Mouse (Mus musculus) brown adipose tissue, adult 24 weeks (tissue): ENCODE measurements around the gene D10Jhu81e. TPM values are rescaled to one million over a fixed set of nuclear protein-coding genes. Genes with fewer than 3 reads are reported as not detected.
"Not testable (repeated sequence)": the region's sequence is repeated elsewhere in the genome, so short reads cannot be mapped to it uniquely, and the experiment has no call there.

ENCODE experiments used
- H3K27ac ChIP-seq: fragments of 200-500 bp; replicated peaks from 2 replicates; pipeline ENCODE4 v1.5.1; 2012; ENCODE audit warnings: low read depth, mild to moderate bottlenecking, low read length
- H3K4me1 ChIP-seq: fragments of 200-500 bp; 2 replicates; pipeline ENCODE4 v1.6.1; 2012; ENCODE audit warnings: low read length, mixed read lengths; ENCODE audit not compliant: control insufficient read depth, insufficient read depth, insufficient read length
- H3K4me3 ChIP-seq: fragments of 200-500 bp; 2 replicates; pipeline ENCODE4 v1.5.1; 2012; ENCODE audit warnings: low read depth, mild to moderate bottlenecking, low read length, moderate library complexity; ENCODE audit not compliant: insufficient read depth
- polyA plus RNA-seq: library from polyadenylated mRNA; stranded (reverse); fragments of >200 nt; gene quantifications from 2 replicates; pipeline ENCODE4 v1.2.4, GENCODE M21; 2012; ENCODE audit not compliant: missing spikeins, insufficient read depth, insufficient read length

Gene D10Jhu81e
- polyA plus RNA-seq, result 403 and 476 TPM in 2 replicates

DNA sequence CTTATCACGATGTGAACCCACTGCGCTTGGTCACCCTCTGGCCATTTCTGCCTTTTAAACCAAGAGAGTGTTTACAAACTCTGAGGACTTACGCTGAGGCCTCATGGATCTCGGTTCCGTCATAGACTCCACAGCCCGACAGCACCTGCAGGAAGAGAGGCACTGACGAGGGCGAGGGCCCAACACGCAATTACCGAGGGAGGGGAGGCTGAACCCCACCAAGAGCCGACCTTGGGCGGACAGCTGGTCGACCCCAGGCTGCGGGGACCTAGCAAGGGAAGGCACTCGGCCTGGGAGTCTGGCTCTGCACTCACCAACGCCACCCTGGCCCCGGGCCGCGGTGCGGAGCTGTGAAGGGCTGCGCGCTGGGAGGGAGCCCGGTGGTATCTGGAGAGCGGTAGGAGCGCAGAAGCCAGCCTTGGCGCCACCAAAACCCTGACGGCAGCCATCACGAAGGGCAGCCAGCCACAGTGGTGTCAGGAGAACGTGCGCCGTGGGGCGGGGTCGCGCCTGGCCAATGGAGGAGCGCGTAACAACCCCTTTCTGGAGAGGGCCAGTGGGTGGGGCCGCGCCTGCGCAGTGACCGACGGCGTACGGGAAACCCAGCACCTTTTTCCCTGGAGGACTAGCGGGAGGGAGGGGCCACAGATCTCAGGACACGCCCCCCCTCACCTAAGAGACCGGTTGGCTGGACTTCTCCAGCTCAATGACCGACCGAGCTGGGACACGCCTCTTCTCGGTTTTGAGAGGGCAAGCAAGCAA lies at the start of gene D10Jhu81e:
Gene D10Jhu81e (minus strand): TSS at position 502 of the 762 bp plus-strand sequence.
- Histone ChIP-seq H3K4me1 (peaks cover 6% of the 10 kb centered on the region; the same call in 1 of the 2 replicates), H3K4me3 (peak within 1 kb of the TSS; percentile 88), H3K27ac (peak within 1 kb of the TSS; percentile 62)

DNA sequence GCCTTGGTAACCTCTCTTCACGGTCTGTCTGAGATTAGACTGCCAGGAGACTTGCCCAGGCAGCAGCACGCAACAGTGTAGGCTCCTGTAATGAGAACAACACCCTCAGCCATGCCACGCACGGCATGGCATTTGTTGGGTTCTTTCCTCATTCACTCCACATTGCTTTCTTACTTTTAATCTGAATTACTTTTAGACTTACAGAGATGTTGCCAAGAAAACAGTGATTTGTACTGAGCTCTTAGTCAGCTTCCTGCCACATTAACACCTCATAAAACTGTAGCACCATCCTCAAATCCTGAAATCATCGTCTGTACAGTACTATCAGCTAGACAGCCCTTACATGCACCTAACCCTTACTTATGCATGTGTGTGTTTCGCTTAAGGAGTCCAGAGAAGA lies 49.0 kb upstream of the D10Jhu81e start:
- Histone ChIP-seq H3K4me1 (no peaks in the 10 kb centered on the region), H3K27ac (no peak overlapping the region), H3K4me3 (no peak overlapping the region)

DNA sequence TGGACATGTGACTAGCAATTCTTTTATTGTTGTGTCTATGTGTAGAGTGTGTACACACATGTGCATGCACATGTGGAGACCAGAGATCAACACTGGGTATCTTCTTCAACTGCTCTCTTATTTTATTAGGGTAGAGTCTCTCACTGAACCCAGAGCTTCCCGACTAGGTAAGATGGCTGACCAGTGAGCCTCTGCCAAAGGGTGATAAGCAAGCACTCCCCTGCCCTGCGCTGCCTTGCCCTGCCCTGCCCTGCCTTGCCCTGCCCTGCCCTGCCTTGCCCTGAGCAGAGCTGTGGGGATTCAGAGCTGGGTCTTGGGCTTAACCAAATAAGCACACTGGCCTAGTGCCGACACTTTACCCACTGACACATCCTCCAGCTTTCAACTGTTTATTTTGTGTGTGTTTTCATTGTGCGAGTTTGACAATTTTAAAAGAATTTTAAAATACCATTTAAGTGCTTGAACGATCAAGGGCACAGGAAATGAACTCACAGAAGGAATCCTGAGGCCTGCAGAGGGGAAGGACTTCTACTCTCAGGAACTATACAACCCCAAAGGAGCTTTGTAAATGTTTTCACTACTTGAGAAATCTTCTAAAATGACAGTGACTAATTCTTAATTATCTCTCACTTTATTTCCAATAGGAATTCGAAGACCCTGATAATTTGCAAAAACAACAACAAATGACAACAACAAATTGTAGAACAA lies 46.9 kb upstream of the D10Jhu81e start:
- Histone ChIP-seq H3K4me1 (no peaks in the 10 kb centered on the region), H3K27ac (no peak overlapping the region), H3K4me3 (no peak overlapping the region)

DNA sequence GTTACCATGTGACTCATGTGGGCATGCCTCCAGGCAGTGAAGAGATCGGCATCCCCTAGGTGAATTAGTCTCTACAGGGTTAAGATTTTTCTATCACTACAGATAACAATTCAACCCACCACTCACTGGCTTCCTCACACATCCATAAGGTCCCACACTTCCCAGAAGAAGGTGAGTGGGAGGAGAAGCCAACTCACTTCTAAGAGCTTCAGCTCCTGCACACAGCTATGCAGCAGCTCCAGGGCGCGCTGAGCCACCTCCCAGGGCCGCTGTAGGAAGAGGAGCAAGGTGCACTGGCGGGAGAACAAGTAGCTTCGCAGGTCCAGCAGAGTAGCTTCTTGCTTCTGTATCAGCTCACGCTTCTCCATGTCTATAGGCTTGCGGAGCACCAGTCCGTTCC lies 44.8 kb upstream of the D10Jhu81e start:
- Histone ChIP-seq H3K4me1 (no peaks in the 10 kb centered on the region), H3K4me3 (no peak overlapping the region), H3K27ac (no peak overlapping the region)

DNA sequence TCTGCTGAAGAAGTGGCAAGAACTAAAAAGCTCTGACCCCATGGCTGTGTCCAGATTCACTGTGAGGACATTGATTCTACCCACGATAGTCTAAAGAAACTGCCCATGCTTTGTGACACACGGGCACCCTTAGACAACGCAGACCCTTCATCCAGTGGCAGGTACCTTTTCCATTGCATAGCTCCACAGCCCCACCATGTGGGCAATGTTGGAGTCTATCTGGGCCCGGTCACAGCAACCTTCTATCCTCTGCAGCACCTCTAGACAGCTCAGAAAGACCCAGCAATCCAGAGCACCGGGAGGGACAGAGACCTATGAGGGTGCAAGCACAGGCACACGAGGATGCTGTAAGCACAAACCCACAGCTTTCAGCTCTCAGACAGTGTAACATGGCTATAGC lies 41.7 kb upstream of the D10Jhu81e start:
- Histone ChIP-seq H3K4me1 (no peaks in the 10 kb centered on the region), H3K27ac (no peak overlapping the region), H3K4me3 (no peak overlapping the region)

DNA sequence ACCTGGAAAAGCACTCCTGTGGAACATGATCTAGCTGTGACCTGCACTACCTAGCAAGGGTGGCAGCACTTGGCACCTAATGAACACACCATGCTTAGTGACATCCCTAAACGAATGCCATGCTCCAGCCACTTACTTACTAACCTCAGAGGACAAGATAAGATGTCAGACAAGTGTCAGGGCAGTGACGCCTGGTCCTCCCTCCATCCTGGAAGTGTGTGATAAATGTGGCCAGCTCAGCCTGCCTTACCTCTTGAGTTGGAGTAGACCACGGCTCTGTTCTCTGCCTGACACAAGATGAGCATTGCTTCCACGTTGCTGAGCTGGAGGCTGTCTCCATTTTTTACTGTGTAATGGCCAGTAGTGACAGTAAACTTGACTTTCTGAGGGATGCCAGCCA lies 31.6 kb upstream of the D10Jhu81e start:
- Histone ChIP-seq H3K4me3 (no peak overlapping the region), H3K27ac (no peak overlapping the region), H3K4me1 (no peaks in the 10 kb centered on the region)

DNA sequence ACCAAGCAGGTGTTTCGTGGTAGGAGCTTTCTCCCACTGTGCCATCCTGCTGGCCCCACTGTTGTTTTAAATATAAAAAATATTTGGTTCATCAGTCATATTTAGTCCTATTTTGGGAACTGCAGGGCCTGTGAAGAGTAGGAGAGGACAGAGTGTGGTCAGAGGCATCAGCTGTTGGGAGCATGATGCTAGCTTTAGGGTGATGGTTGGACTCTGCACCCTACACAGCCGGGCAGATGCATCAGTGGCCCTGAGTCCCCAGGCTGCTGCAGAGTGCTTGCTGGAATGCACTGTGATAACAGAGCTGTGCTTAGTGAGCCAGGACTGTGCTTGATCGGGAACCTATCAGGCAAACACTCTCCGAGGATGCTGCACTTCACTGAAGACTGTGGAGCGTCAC lies 23.4 kb upstream of the D10Jhu81e start:
- no peak overlapping the region for H3K4me3 ChIP-seq
- H3K27ac ChIP-seq, result no peak overlapping the region
- no peaks in the 10 kb centered on the region for H3K4me1 ChIP-seq

DNA sequence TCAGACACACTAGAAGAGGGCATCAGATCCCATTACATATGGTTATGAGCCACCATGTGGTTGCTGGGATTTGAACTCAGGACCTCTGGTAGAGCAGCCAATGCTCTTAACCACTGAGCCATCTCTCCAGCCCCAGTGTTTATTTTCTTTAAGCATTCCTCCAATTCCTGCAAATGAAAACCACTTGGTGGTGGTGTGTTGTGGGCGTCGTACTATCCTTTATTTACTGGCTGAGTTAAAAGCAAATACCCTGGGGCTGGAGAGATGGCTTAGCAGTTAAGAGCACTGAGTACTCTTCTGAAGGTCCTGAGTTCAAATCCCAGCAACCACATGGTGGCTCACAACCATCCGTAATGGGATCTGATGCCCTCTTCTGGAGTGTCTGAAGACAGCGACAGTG lies 16.5 kb upstream of the D10Jhu81e start:
- H3K27ac ChIP-seq, H3K4me1 ChIP-seq, H3K4me3 ChIP-seq: not testable (repeated sequence)

DNA sequence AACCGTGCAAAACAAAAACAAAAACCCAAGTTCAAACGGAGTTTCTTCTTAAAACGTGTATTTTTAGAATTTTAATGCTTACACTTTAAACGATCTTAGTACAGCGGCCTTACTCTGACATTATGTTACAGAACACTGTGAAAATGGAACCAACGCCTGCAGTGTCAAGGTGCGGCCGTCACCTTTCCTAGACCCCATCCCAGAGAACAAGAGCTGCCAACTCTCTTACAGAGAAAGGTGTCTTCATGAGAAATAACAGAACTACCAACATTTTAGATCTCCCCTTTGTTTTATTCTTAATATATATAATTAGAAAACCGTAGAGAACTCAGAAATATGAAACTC lies 15.8 kb upstream of the D10Jhu81e start:
- Histone ChIP-seq H3K4me1 (0 out of 2 replicates have a peak, but pooled peaks cover 2% of the 10 kb centered on the region), H3K27ac (peak overlapping the region; percentile 44), H3K4me3 (peak overlapping the region; percentile 54)

DNA sequence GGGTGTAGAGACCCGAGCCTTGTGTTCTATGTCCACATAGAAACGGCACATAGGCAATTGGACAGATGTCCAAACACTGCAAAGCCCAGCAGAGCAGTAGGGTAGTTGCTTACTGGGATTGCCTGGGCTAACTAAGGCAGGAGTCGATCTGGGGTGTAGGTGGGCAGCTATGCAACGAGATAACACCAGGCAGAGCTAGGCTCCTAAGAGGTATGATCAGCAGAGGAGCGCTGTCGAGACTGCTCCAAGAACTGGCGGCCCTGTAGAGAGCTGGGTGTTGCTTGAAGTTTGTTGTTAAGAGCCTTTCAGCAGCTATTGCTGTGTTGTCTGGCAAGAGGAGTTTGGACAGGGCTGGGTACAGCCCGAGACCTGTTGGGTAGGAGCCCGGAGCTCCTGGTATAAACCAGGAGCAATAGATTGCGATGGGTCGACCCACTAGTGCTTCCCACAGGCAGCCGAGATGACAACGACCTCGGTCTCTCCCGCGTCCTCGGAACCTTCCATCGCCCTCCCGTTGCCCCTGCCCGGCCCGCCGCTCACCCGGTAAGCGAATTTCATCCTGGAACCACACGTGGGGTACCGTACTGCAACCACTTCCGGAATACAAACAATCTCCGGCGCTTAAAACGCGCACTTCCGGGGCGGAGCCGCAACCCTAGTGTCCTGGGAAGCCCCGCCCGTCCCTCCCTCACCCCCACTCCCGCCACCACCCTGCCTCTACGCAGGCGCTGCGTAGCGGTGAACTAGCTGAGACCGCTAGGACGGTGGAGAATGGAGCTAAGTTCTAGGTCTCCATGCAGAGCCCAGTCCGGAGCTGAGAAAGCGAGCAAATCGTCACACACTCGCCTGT lies 15.2 kb upstream of the D10Jhu81e start, which contains the start of gene Pwp2:
Gene Pwp2 (minus strand): TSS at position 619 of the 850 bp plus-strand sequence.
- 0 out of 2 replicates have a peak, but pooled peaks cover 2% of the 10 kb centered on the region for H3K4me1 ChIP-seq
- H3K4me3 ChIP-seq, result peak within 1 kb of the TSS; percentile 81
- H3K27ac ChIP-seq, result peak within 1 kb of the TSS; percentile 44

DNA sequence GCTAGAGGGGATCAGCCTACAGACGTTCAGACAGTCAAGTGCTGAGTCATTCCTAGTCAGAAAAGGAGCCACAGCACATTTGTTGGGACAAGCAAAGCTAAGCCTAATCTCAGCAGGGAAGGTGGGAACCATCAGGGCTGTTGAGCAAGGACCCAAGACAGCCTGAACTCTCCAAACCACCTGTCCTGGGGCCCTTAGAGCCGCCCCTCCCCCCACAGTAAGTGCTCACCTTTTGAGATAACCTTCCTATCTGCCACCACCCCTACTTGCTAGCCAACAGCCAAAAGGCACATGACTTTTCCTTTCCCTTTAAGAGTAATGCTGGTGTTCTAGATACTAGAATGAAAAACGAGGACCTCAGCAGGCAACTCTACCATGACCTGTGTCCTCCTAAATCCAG lies 14.0 kb upstream of the D10Jhu81e start:
- Histone ChIP-seq H3K27ac (no peak overlapping the region), H3K4me1 (0 out of 2 replicates have a peak, but pooled peaks cover 2% of the 10 kb centered on the region)

DNA sequence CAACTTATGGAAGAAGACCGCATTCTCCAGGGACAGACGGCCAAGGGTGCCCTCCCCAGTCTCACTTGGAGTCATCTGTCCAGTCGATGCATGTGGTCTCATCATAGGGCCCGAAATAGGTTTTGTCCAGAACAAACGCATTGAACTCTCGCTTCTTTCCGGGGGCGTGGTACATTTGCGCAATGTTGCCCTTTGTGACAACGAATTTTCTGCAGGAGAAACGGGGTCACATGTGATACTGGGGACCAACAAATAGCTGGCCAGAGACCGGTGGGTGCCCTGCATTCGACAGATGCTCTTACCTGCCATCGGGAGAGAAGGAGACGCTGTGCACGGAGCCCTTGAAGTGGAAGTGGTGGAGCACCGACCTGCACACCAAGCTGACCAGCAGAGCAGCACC lies 12.7 kb upstream of the D10Jhu81e start:
- H3K27ac ChIP-seq, result no peak overlapping the region
- H3K4me1 ChIP-seq, result 0 out of 2 replicates have a peak, but pooled peaks cover 2% of the 10 kb centered on the region
- no peak overlapping the region for H3K4me3 ChIP-seq

More for the DNA sequence above, 14.0 kb upstream of the D10Jhu81e start:
- no peak overlapping the region for H3K4me3 ChIP-seq

DNA sequence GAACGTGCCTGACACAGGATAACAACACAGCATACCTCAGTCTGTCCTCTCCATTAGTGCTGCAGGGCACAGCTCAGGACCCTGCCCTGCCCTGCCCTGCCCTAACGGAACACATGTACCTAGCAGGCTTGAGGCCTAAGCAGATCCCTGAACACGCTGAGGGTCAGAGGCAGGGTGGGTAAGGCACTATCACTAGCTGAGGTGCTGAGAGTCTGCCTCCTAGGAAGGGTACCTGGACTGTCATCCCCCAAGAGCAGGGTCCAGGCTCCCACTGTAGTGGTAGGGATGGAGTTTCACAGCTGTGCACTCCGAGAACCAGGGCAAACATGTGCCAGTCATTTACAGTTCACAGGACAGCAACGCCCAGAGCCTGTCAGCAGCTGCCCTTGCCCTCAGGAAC lies 4.9 kb upstream of the D10Jhu81e start:
- no peak overlapping the region for H3K27ac ChIP-seq
- no peaks in the 10 kb centered on the region for H3K4me1 ChIP-seq

DNA sequence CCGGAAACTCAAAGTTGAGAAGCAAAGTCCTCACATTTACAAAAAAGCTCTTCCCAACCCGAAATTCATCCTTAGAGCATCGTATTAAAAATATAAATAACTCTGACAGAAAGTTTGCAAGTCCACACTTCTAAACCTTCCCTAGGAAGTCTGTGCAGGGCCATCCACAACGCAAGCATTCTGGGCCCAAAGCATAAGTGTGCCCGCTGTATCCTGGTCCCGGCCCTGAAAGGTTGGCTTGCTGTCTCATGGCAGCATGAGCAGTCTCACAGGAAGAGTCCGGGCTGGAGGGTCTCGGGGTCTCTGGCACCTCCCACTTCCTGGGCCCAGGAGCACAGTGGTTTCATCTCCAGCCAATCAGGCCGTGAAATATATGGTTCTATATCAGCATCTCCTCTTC lies 2.0 kb upstream of the D10Jhu81e start:
- no peak overlapping the region for H3K27ac ChIP-seq
- H3K4me3 ChIP-seq, result no peak overlapping the region
- H3K4me1 ChIP-seq, result peaks cover 6% of the 10 kb centered on the region; the same call in 1 of the 2 replicates

More for the DNA sequence above, 4.9 kb upstream of the D10Jhu81e start:
- no peak overlapping the region for H3K4me3 ChIP-seq

DNA sequence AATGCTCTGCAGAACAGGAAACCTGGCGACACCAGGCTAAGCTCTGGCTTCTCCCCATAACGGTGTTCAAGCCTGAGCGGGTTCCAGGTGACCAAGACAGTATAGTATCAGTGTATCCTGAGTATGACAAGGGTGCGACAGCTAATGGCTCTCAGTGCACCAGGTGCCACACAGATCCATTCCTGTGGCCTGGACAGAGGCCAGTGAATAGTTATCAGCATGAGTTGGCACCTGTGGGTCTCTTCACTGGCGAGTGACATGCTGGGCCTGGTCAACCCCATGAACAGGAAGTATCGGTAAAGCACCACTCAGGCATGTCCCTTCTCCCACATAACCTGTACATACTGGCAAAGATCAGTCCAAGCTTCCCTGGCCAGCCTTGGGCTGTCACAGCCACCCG lies 1.5 kb upstream of the D10Jhu81e start:
- no peak overlapping the region for H3K4me3 ChIP-seq
- H3K27ac ChIP-seq, result no peak overlapping the region
- H3K4me1 ChIP-seq, result peaks cover 6% of the 10 kb centered on the region; the same call in 1 of the 2 replicates
